Mouse (Mus musculus): ENCODE measurements at regions not wholly inside any gene's neighbourhood (a gene's known extent, or its start where the extent isn't known, plus 50 kb on each side); places are given as distances from the start of the nearest gene placed in this dataset.
"Not testable (repeated sequence)": the region's sequence is repeated elsewhere in the genome, so short reads cannot be mapped to it uniquely, and the experiment has no call there.

GRCm38 (mm10) chr7:106616932-106617331 is 63.5 kb downstream of the Olfr693 start:
- POLR2A ChIA-PET; DNase-seq (ENCODE audit: low read depth, low spot score); ATAC-seq; H3K27me3 ChIP-seq; CTCF ChIA-PET; in situ Hi-C loops (cut with MboI; ENCODE audit: low pct_unique_long_range_greater_than_20kb): not testable (repeated sequence)

DNA sequence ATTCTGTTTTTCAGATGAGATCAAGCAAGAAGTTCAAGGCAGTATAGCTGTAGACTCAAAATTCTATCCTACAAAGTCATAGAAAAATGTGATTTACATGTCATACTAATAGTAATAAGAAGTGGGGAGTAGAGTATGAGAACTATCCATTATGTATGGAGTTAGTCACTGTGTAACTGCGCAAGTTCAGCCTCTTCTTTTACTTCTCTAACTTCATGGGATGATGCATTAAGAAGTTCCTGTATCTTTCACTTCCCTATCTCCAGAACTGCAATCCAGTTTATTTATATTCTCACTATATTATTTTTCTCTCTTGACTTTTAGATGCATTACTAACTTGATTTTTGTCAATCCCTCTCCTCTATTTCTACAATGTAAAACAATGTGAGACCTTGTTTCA is 67.7 kb downstream of the Olfr693 start:
- in situ Hi-C loops (cut with MboI; ENCODE audit: low pct_unique_long_range_greater_than_20kb) = no loop called here
- ChIA-PET POLR2A (no interaction called here), CTCF (no interaction called here)
- no peak for TF ChIP-seq CTCF (IDR thresholded peaks at IDR 0.05)
- ATAC-seq = no peak
- no peak for DNase-seq (ENCODE audit: low read depth, low spot score)
- no peaks in the 10 kb centered on the region for H3K27me3 ChIP-seq

DNA sequence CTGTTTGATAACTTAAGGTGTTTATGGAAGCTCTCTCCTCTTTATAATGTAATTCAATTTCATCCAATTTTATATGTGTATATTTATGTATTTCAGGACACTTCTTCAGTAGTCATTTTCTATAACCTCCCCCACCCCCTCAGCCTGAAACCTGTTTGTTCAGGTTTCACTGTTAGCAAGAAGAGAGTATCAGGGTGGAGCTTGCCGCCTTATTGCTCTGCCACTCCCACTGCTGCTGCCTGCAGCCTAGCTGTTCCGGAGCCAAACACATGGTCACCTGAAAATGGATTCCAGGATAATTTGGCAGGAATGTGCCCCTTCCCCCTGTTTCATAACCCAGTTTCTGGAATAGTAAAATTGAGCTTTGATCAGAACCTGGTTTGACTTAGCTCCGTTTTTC is 100.0 kb downstream of the Olfr693 start:
- DNase-seq (ENCODE audit: low read depth, low spot score) = no peak
- TF ChIP-seq CTCF (IDR thresholded peaks at IDR 0.05) = no peak
- no peak for ATAC-seq
- CTCF ChIA-PET = no interaction called here
- in situ Hi-C loops (cut with MboI; ENCODE audit: low pct_unique_long_range_greater_than_20kb) = no loop called here
- H3K27me3 ChIP-seq = no peaks in the 10 kb centered on the region
- POLR2A ChIA-PET = no interaction called here

DNA sequence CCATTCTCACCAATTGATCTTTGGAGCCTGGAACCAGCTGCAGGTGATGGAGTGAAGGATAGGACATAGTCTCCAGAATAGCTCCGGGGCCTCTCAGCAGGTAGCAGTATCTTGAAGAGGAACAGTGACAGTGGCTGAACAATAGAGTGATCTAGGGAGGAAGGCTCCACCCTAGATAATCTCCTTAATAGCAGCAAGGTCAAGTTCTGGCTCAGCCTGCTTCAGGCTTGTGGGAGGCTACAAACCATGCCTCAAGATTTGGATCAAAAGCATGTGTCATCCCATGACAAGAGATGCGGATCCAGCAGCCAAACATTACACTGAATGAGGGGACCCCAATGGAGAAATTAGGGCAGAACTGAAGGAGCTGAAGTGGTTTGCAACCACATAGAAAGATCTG is 112.1 kb downstream of the Olfr693 start:
- DNase-seq (ENCODE audit: low read depth, low spot score); POLR2A ChIA-PET; H3K27me3 ChIP-seq; CTCF ChIA-PET; ATAC-seq: not testable (repeated sequence)
- in situ Hi-C loops (cut with MboI; ENCODE audit: low pct_unique_long_range_greater_than_20kb) = loop anchor here (5.0 kb wide), 1 partner anchor 86 kb away; no protein-coding TSS in a partner anchor

- peak; percentile 78 for ATAC-seq
- CTCF ChIA-PET = no interaction called here
- peak; percentile 22 for DNase-seq (ENCODE audit: low read depth, low spot score)
Observed at GRCm38 (mm10) chr7:106550881-106551575, 129.4 kb downstream of the Olfr693 start.

GRCm38 (mm10) chr7:106529433-106530102 is 150.8 kb downstream of the Olfr693 start:
- DNase-seq (ENCODE audit: low read depth, low spot score); CTCF ChIA-PET; POLR2A ChIA-PET; ATAC-seq; H3K27me3 ChIP-seq: not testable (repeated sequence)
- in situ Hi-C loops (cut with MboI; ENCODE audit: low pct_unique_long_range_greater_than_20kb) = loop anchor here (25.0 kb wide), 1 partner anchor 283 kb away; the partner anchor contains the start of genes Olfr700 and Olfr701

More at GRCm38 (mm10) chr7:106550881-106551575, 129.4 kb downstream of the Olfr693 start:
- H3K27me3 ChIP-seq = no peaks in the 10 kb centered on the region
- POLR2A ChIA-PET = no interaction called here
- in situ Hi-C loops (cut with MboI; ENCODE audit: low pct_unique_long_range_greater_than_20kb) = no loop called here
- TF ChIP-seq CTCF (IDR thresholded peaks at IDR 0.05) = no peak

- ATAC-seq; POLR2A ChIA-PET; DNase-seq (ENCODE audit: low read depth, low spot score); H3K27me3 ChIP-seq; CTCF ChIA-PET: not testable (repeated sequence)
- in situ Hi-C loops (cut with MboI; ENCODE audit: low pct_unique_long_range_greater_than_20kb) = loop anchor here (25.0 kb wide), 1 partner anchor 283 kb away; the partner anchor contains the start of genes Olfr700 and Olfr701
Observed at GRCm38 (mm10) chr7:106529023-106529422, 151.4 kb downstream of the Olfr693 start.

DNA sequence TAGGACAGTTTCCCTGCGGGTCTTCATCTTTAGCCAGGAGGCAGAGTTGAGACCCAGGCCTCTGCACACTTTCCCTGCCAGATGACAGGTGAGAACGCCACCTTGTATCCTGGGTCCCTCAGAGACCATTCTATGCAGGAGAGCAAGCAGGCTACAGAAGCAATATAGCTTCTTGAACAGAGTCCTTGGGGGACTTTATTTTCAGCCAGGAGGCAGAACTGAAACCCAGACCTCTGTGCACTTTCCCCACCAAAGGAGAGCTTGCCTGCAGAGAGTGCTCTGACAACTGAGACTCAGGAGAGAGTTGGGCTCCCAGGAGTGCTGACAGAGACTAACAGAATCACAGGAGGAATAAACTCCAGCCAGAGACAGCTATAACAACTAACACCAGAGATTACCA is 185.5 kb downstream of the Olfr693 start:
- ATAC-seq (no peak), DNase-seq (ENCODE audit: low read depth, low spot score) (no peak)
- H3K27me3 ChIP-seq = no peaks in the 10 kb centered on the region
- POLR2A ChIA-PET = no interaction called here
- CTCF ChIA-PET = no interaction called here
- in situ Hi-C loops (cut with MboI; ENCODE audit: low pct_unique_long_range_greater_than_20kb) = no loop called here
- TF ChIP-seq CTCF (IDR thresholded peaks at IDR 0.05) = no peak

Data from Patski (cell line).